Mouse (Mus musculus): Measurements from ENCODE around the gene Ccpg1os. TPM values are rescaled to one million over a fixed set of nuclear protein-coding genes. Genes with fewer than 3 reads are reported as not detected.

The Ccpg1os gene
- polyA plus RNA-seq (2012; ENCODE audit: insufficient read depth, low replicate concordance) = 0.69 and 4.6 TPM in 2 replicates

DNA sequence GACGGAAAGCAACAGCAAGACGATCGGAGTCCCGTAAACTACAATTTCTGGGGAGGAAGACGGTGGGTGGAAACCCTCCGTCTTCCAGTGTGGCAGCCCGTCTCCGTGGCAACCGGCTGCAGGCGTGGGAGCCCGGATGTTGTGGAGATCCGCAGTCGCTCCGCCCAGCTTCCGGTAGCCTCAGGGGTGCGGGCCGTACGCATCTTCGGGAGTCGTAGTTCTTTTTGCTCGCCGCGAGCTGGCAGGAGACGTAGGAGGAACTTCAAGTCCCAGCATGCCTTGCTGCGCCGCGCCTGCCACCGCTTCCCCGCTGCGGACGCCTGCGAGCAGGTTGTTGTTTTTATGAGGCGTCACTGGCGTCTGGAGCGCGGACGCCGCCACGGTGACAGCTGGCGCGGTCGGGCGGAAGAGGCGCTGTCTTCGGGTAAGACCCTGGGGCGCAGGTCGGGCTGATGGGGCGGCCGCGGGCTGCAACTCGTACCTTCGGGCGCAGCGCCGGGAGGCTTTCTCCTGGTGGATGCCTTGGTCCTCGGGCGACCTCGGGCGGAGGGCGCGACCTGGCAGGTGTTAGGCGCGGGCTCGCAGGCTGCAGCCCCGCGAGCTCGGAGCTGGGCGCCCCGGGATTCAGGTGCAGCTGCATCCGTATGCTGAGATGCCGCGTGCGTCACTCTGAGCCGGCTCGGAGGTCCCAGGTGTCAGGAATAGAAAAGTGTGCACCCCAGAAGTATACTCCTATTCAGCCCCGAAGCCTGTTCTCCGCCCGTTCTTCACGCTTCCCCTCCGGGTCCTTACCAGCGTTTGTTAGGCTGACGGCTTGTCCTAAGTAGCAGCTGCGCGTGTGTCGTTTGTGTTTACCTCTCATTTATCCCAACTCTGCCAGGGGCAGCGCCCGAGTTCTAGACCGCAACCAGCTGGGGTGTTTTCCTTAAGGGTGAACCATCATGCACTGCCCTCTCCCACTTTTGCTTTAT, at the start of gene Ccpg1os, which contains the start of gene Ccpg1:
Gene Ccpg1os (minus strand): TSS at position 133 of the 971 bp plus-strand sequence.
Gene Ccpg1 (plus strand): TSS at position 180 of the 971 bp plus-strand sequence.
- Histone ChIP-seq H3K4me1 (peaks cover 41% of the 10 kb centered on the region), H3K9me3 (no peaks in the 10 kb centered on the region), H3K36me3 (replicated peaks; ENCODE audit: low read length) (no peaks in the 10 kb centered on the region), H3K4me3 (replicated peaks) (peak within 1 kb of the TSS; percentile 96), H3K27me3 (replicated peaks) (no peaks in the 10 kb centered on the region)
- TF ChIP-seq GATA1 (IDR thresholded peaks at IDR 0.05; ENCODE audit: borderline replicate concordance, low read length) (no peak), FLI1 (IDR thresholded peaks at IDR 0.05; ENCODE audit: low read length) (peak; percentile 53; the same call in 1 of the 2 replicates)

DNA sequence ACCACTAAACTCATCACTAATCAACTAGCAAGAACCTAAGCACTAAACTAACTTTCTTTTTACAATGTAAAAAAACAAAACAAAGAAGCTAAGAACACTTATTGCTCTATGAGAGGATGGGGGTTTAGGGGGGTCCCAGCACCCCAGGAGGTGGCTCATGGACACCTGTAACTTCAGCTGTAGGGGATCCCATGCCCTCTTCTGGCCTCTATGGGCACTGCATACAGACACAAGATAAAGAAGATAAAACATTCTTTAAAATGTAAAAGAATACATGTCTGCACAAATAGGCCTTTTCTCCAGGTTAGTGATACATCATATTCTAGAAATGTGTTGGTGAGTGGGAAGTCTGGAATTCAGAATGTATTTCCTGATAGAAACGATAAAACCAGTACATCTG, 48.2 kb upstream of the Ccpg1os start:
- TF ChIP-seq GATA1 (IDR thresholded peaks at IDR 0.05; ENCODE audit: borderline replicate concordance, low read length) (no peak), FLI1 (IDR thresholded peaks at IDR 0.05; ENCODE audit: low read length) (no peak)
- H3K9me3 ChIP-seq = no peaks in the 10 kb centered on the region
- H3K27me3 ChIP-seq (replicated peaks) = no peaks in the 10 kb centered on the region
- no peak overlapping the region for H3K4me3 ChIP-seq (replicated peaks)
- H3K36me3 ChIP-seq (replicated peaks; ENCODE audit: low read length) = peaks cover 73% of the 10 kb centered on the region
- H3K4me1 ChIP-seq = peaks cover 41% of the 10 kb centered on the region

DNA sequence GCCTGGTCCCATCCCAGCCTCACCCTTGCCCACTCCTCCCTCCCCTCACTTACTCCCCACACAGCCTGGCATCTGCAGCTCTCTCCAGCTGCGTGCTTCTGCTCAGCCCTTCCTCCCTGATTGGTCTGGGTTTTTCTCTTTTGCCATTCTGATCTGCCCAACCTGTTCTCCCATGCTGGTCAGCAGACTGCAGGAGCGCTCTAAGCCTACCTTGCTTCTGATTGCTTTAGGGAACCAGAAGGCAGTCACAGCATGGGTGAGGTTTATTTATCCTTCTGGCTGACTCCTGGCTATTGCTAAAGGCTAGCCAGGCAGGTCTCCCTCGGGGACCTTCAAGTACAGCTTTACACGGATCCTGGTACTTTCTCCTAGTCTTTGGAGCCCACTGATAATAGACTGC, 46.2 kb upstream of the Ccpg1os start:
- H3K9me3 ChIP-seq = no peaks in the 10 kb centered on the region
- TF ChIP-seq FLI1 (IDR thresholded peaks at IDR 0.05; ENCODE audit: low read length) (no peak), GATA1 (IDR thresholded peaks at IDR 0.05; ENCODE audit: borderline replicate concordance, low read length) (no peak)
- no peak overlapping the region for H3K4me3 ChIP-seq (replicated peaks)
- peaks cover 80% of the 10 kb centered on the region for H3K36me3 ChIP-seq (replicated peaks; ENCODE audit: low read length)
- peaks cover 40% of the 10 kb centered on the region for H3K4me1 ChIP-seq
- H3K27me3 ChIP-seq (replicated peaks) = no peaks in the 10 kb centered on the region

DNA sequence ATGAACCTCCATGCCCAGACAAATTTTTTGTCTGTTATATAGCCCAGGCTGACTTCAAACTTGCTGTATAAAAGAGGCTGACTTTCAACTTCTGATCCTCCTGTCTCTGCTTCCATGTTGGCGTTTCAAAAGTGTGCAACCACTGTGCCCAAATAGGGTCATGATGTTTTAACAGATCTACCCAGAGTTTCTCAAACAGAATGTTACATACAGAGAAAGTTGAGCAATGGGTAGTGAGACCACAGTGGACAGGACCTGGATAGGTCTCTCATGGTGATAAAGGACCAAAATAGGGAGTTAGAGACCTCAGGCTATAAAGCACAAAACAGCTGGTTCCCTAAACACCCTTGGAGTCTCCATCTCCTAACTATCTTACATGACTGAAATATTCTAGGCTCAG, 45.3 kb upstream of the Ccpg1os start:
- Histone ChIP-seq H3K27me3 (replicated peaks) (no peaks in the 10 kb centered on the region), H3K9me3 (no peaks in the 10 kb centered on the region), H3K36me3 (replicated peaks; ENCODE audit: low read length) (peaks cover 82% of the 10 kb centered on the region), H3K4me1 (peaks cover 50% of the 10 kb centered on the region), H3K4me3 (replicated peaks) (no peak overlapping the region)
- TF ChIP-seq FLI1 (IDR thresholded peaks at IDR 0.05; ENCODE audit: low read length) = no peak
- no peak for TF ChIP-seq GATA1 (IDR thresholded peaks at IDR 0.05; ENCODE audit: borderline replicate concordance, low read length)

DNA sequence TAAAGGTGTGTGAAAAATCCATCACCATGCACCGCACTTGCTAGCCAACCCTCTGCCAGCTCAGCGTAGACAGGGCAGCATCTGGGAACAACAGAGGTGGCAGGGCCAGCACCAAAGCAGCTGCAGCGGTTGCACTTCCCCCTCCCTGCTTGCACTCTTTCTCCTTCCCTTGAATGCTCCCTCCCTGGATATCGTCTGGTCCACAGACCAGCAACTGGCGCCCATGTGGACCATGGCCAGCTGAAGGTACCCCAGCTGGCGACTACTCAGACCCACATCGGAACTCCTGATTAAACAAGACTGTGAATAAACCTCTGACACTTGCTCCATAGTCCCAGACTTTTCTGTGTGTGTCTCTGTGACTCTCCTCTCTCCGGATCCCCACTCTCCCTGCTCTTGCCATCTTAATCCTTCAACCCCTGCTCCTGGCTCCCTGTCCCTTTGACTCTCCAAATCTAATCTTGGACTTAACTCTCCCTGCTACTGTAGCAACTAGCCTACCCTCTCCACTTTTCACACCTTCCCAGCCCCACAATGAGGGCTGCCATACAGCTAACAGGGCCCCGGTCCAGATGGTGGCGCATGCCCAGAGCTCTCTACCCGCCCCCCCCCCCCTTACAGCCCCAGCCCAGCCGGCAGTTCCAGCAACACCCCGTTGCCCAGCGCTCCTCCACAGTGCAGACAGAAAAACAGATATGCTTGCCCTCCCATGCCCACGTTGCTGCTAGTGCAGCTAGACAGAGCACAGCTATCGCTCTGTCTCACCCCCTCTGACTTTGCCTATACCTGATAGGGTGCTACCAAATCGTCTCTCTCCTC, 40.8 kb upstream of the Ccpg1os start:
- TF ChIP-seq GATA1 (IDR thresholded peaks at IDR 0.05; ENCODE audit: borderline replicate concordance, low read length) = no peak
- no peak for TF ChIP-seq FLI1 (IDR thresholded peaks at IDR 0.05; ENCODE audit: low read length)
- no peak overlapping the region for H3K4me3 ChIP-seq (replicated peaks)
- H3K36me3 ChIP-seq (replicated peaks; ENCODE audit: low read length) = peaks cover 77% of the 10 kb centered on the region

DNA sequence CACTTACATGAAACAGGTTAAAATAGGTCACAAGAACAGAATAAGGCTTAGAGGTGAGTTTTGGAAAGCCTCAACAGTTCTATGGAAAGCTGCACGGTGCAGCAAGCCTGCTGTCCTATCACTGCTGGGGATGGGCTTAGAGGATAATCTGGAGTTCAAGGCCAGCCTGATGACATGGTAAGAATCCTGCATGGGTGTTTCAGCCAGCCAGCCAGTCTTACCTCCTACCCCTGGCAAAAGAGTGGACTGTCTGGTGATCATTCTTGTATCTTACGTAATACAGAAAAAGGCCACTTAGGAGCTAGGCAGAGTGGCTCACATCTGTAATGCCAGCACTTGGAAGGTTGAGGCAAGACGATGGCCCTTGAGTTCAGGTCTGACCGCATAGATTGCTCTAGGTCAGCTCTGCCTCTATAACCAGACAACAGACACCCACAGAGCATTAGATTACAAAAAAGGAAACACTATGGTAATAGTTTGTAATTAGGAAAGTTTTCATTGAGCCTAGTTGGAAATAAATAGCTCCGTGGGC, 35.5 kb upstream of the Ccpg1os start:
- TF ChIP-seq GATA1 (IDR thresholded peaks at IDR 0.05; ENCODE audit: borderline replicate concordance, low read length) = no peak
- Histone ChIP-seq H3K9me3 (no peaks in the 10 kb centered on the region), H3K36me3 (replicated peaks; ENCODE audit: low read length) (peaks cover 85% of the 10 kb centered on the region), H3K4me1 (peaks cover 31% of the 10 kb centered on the region), H3K4me3 (replicated peaks) (no peak overlapping the region), H3K27me3 (replicated peaks) (no peaks in the 10 kb centered on the region)

More for the DNA sequence above, 40.8 kb upstream of the Ccpg1os start:
- no peaks in the 10 kb centered on the region for H3K27me3 ChIP-seq (replicated peaks)
- H3K9me3 ChIP-seq = no peaks in the 10 kb centered on the region
- H3K4me1 ChIP-seq = peaks cover 39% of the 10 kb centered on the region

DNA sequence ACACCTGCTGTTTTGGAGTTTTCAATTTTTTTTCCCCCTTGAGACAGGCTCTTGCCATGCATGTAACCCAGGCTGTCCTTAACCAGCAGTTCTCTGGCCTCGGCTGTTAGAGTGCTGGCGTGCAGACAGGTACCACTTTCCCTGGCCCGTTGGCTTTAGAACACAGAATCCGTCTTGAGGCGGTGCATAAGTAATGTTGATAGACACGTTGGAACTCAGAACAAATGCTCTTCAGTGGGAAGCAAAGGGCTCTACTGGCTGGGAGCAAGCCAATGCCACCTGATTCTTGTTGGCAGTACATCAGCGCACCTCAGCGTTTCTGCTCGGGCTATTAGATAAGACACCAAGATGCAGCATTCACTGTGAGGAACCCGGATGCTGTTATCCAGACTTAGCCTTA, 34.7 kb upstream of the Ccpg1os start:
- no peak overlapping the region for H3K4me3 ChIP-seq (replicated peaks)
- H3K36me3 ChIP-seq (replicated peaks; ENCODE audit: low read length) = peaks cover 90% of the 10 kb centered on the region
- no peaks in the 10 kb centered on the region for H3K9me3 ChIP-seq
- H3K27me3 ChIP-seq (replicated peaks) = no peaks in the 10 kb centered on the region
- peaks cover 23% of the 10 kb centered on the region for H3K4me1 ChIP-seq
- TF ChIP-seq GATA1 (IDR thresholded peaks at IDR 0.05; ENCODE audit: borderline replicate concordance, low read length) = no peak
- TF ChIP-seq FLI1 (IDR thresholded peaks at IDR 0.05; ENCODE audit: low read length) = no peak

DNA sequence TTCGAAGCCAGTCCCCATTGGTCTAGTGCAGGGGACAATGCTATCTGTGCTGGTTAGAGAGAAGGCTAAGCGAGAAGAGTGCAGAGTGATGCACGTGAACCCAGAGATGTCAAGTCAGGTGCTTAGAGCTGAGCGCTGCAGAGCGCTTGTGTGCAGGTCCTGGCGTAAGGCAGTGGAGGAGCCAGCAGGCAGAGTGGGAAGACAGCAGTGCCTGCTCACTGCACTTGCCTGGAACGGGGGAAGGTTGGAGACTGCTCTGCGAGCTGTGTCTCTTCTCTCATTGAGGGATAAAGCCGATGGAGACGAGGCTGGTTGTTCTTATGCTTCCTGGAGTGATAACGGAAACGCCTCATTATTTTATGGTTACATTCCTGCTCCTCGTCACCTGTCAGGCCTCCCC, 29.5 kb upstream of the Ccpg1os start:
- no peak for TF ChIP-seq FLI1 (IDR thresholded peaks at IDR 0.05; ENCODE audit: low read length)
- no peak for TF ChIP-seq GATA1 (IDR thresholded peaks at IDR 0.05; ENCODE audit: borderline replicate concordance, low read length)
- no peak overlapping the region for H3K4me3 ChIP-seq (replicated peaks)
- no peaks in the 10 kb centered on the region for H3K9me3 ChIP-seq
- H3K27me3 ChIP-seq (replicated peaks) = no peaks in the 10 kb centered on the region
- peaks cover 11% of the 10 kb centered on the region; the same call in 1 of the 2 replicates for H3K4me1 ChIP-seq
- H3K36me3 ChIP-seq (replicated peaks; ENCODE audit: low read length) = peaks cover 99% of the 10 kb centered on the region

DNA sequence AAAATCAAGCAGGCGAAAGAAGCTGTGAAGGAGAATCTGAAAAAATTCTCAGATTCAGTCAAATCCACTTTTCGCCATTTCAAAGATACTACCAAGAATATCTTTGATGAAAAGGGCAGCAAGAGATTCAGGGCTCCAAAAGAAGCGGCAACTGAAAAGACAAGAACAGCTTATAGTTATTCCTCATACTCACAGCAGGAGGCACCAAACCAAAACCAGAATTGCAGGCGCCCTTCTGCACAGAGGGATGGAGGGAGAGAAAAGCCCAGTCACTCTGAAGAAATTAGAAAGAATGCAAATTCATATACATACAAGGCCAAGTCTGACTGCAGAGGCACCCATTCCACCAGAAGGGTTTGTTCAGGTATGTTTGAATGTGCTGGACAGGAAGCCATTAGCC, 27.4 kb upstream of the Ccpg1os start:
- Histone ChIP-seq H3K4me3 (replicated peaks) (no peak overlapping the region), H3K27me3 (replicated peaks) (no peaks in the 10 kb centered on the region), H3K36me3 (replicated peaks; ENCODE audit: low read length) (peaks cover 91% of the 10 kb centered on the region), H3K4me1 (peaks cover 20% of the 10 kb centered on the region), H3K9me3 (no peaks in the 10 kb centered on the region)
- no peak for TF ChIP-seq GATA1 (IDR thresholded peaks at IDR 0.05; ENCODE audit: borderline replicate concordance, low read length)
- no peak for TF ChIP-seq FLI1 (IDR thresholded peaks at IDR 0.05; ENCODE audit: low read length)

Measured in megakaryocyte, embryonic 14.5 days (primary cell).